Mouse (Mus musculus) kidney, embryonic 14.5 days (tissue): Measurements from ENCODE around the gene Fbxo24. TPM values are rescaled to one million over a fixed set of nuclear protein-coding genes. Genes with fewer than 3 reads are reported as not detected.

Experiments
- ATAC-seq: fragments of 200-750 bp; cut with Nextera tagmentation; 2 replicates; pipeline ENCODE4 v1.8.0; 2017; ENCODE audit warnings: moderate number of reproducible peaks, mild to moderate bottlenecking, moderate TSS enrichment, moderate library complexity; ENCODE audit not compliant: low FRiP score, low TSS enrichment
- H3K27ac ChIP-seq: fragments of 300-500 bp; sonication (generic); 2 replicates; pipeline ENCODE4 v1.5.1; 2014; ENCODE audit warnings: low read depth, mild to moderate bottlenecking, low read length, moderate library complexity, mixed read lengths
- H3K27me3 ChIP-seq: fragments of 300-500 bp; sonication (generic); 2 replicates; pipeline ENCODE4 v1.6.1; 2014; ENCODE audit warnings: mild to moderate bottlenecking, low read length; ENCODE audit not compliant: control insufficient read depth, insufficient read depth
- H3K36me3 ChIP-seq: fragments of 300-500 bp; sonication (generic); 2 replicates; pipeline ENCODE4 v1.6.1; 2014; ENCODE audit warnings: low read length, mixed read lengths; ENCODE audit not compliant: control insufficient read depth, insufficient read depth
- H3K4me1 ChIP-seq: fragments of 300-500 bp; sonication (generic); 2 replicates; pipeline ENCODE4 v1.6.1; 2014; ENCODE audit warnings: low read length, mixed read lengths; ENCODE audit not compliant: control insufficient read depth, insufficient read depth
- H3K4me2 ChIP-seq: fragments of 300-500 bp; sonication (generic); replicated peaks from 2 replicates; pipeline ENCODE4 v1.6.1; 2014; ENCODE audit warnings: low read depth, mild to moderate bottlenecking, low read length
- H3K4me3 ChIP-seq: fragments of 300-500 bp; sonication (generic); 2 replicates; pipeline ENCODE4 v1.5.1; 2014; ENCODE audit warnings: mild to moderate bottlenecking, low read length
- H3K9ac ChIP-seq: fragments of 300-500 bp; sonication (generic); 2 replicates; pipeline ENCODE4 v1.6.1; 2014; ENCODE audit warnings: low read depth, mild to moderate bottlenecking, low read length, moderate library complexity
- H3K9me3 ChIP-seq: fragments of 300-500 bp; sonication (generic); 2 replicates; pipeline ENCODE4 v1.6.1; 2016; ENCODE audit warnings: low read length; ENCODE audit not compliant: control insufficient read depth
- WGBS: fragments of 180-500 bp; shearing (Covaris S2); extraction: QIAGEN DNeasy Blood & Tissue Kit; methylation state at CpG from one replicate; pipeline ENCODE4 v1.1.7; 2014; 5-methylcytosine and 5-hydroxymethylcytosine counted together
- polyA plus RNA-seq: library from polyadenylated mRNA; unstranded; fragments of >200 nt; fragmentation: Nextera tagmentation; extraction: Ambion mirVana; gene quantifications from 2 replicates; pipeline ENCODE4 v1.2.1, GENCODE M21; 2014

The Fbxo24 gene
- polyA plus RNA-seq, 1 experiment from 2014 or later, result not detected

- Histone ChIP-seq H3K9ac (no peak overlapping the region), H3K27me3 (no peaks in the 10 kb centered on the region), H3K4me1 (no peaks in the 10 kb centered on the region), H3K27ac (no peak overlapping the region), H3K36me3 (peaks cover 44% of the 10 kb centered on the region), H3K4me3 (no peak overlapping the region), H3K4me2 (no peak overlapping the region), H3K9me3 (no peaks in the 10 kb centered on the region)
- 77% methylated on average over 9 of the region's 9 CpGs for WGBS
- ATAC-seq, result no peak
Observed at GRCm38 (mm10) chr5:137663057-137663456, 34.3 kb upstream of the Fbxo24 start.

- H3K9me3 ChIP-seq, result no peaks in the 10 kb centered on the region
- no peaks in the 10 kb centered on the region for H3K4me1 ChIP-seq
- no peaks in the 10 kb centered on the region for H3K27me3 ChIP-seq
- H3K27ac ChIP-seq, result no peak overlapping the region
- 89% methylated on average over 6 of the region's 6 CpGs for WGBS
- no peak overlapping the region for H3K4me2 ChIP-seq
- no peak overlapping the region for H3K4me3 ChIP-seq
- H3K9ac ChIP-seq, result no peak overlapping the region
- peaks cover 30% of the 10 kb centered on the region for H3K36me3 ChIP-seq
- no peak for ATAC-seq
Observed at GRCm38 (mm10) chr5:137660064-137660688, 31.4 kb upstream of the Fbxo24 start.

- H3K4me1 ChIP-seq, result no peaks in the 10 kb centered on the region
- no peaks in the 10 kb centered on the region for H3K9me3 ChIP-seq
- peaks cover 17% of the 10 kb centered on the region for H3K36me3 ChIP-seq
- no peaks in the 10 kb centered on the region for H3K27me3 ChIP-seq
- no peak overlapping the region for H3K9ac ChIP-seq
- H3K4me3 ChIP-seq, result no peak overlapping the region
- 31% methylated on average over 6 of the region's 6 CpGs for WGBS
- H3K27ac ChIP-seq, result no peak overlapping the region
- no peak overlapping the region for H3K4me2 ChIP-seq
- ATAC-seq, result no peak
Observed at GRCm38 (mm10) chr5:137656977-137657376, 28.2 kb upstream of the Fbxo24 start.

- no peaks in the 10 kb centered on the region for H3K9me3 ChIP-seq
- H3K27ac ChIP-seq, result no peak overlapping the region
- ATAC-seq, result no peak
- H3K9ac ChIP-seq, result no peak overlapping the region
- peaks cover 22% of the 10 kb centered on the region; the same call in 1 of the 2 replicates for H3K36me3 ChIP-seq
- WGBS, result 78% methylated on average over 7 of the region's 7 CpGs
- no peak overlapping the region for H3K4me2 ChIP-seq
- no peak overlapping the region for H3K4me3 ChIP-seq
- no peaks in the 10 kb centered on the region for H3K27me3 ChIP-seq
- H3K4me1 ChIP-seq, result peaks cover 10% of the 10 kb centered on the region
Observed at GRCm38 (mm10) chr5:137654746-137655145, 25.9 kb upstream of the Fbxo24 start.

GRCm38 (mm10) chr5:137653366-137653765, 24.6 kb upstream of the Fbxo24 start:
- no peak overlapping the region for H3K9ac ChIP-seq
- H3K9me3 ChIP-seq, result no peaks in the 10 kb centered on the region
- H3K27ac ChIP-seq, result no peak overlapping the region
- no peak overlapping the region for H3K4me2 ChIP-seq
- peaks cover 23% of the 10 kb centered on the region for H3K4me1 ChIP-seq
- ATAC-seq, result no peak
- 93% methylated on average over 10 of the region's 10 CpGs for WGBS
- H3K36me3 ChIP-seq, result peaks cover 20% of the 10 kb centered on the region; the same call in 1 of the 2 replicates
- H3K27me3 ChIP-seq, result no peaks in the 10 kb centered on the region
- H3K4me3 ChIP-seq, result no peak overlapping the region

- Histone ChIP-seq H3K4me3 (no peak overlapping the region), H3K27ac (no peak overlapping the region), H3K27me3 (no peaks in the 10 kb centered on the region), H3K4me2 (no peak overlapping the region), H3K9ac (no peak overlapping the region), H3K9me3 (no peaks in the 10 kb centered on the region), H3K4me1 (peaks cover 32% of the 10 kb centered on the region), H3K36me3 (peaks cover 17% of the 10 kb centered on the region; the same call in 1 of the 2 replicates)
- 21% methylated on average over 3 of the region's 3 CpGs for WGBS
- 0 out of 2 replicates have a peak, but pooled peaks have one; percentile 14 for ATAC-seq
Observed at GRCm38 (mm10) chr5:137652474-137652873, 23.7 kb upstream of the Fbxo24 start.

GRCm38 (mm10) chr5:137649669-137650571, 21.1 kb upstream of the Fbxo24 start:
- no peak overlapping the region for H3K4me3 ChIP-seq
- H3K9ac ChIP-seq, result peak overlapping the region; percentile 37; the same call in 1 of the 2 replicates
- peaks cover 43% of the 10 kb centered on the region for H3K4me1 ChIP-seq
- H3K27ac ChIP-seq, result peak overlapping the region; percentile 51; the same call in 1 of the 2 replicates
- no peaks in the 10 kb centered on the region for H3K9me3 ChIP-seq
- H3K27me3 ChIP-seq, result peaks cover 6% of the 10 kb centered on the region; the same call in 1 of the 2 replicates
- ATAC-seq, result no peak
- H3K4me2 ChIP-seq, result no peak overlapping the region; the same call in 1 of the 2 replicates
- peaks cover 17% of the 10 kb centered on the region; the same call in 1 of the 2 replicates for H3K36me3 ChIP-seq
- 18% methylated on average over 18 of the region's 18 CpGs for WGBS

GRCm38 (mm10) chr5:137649251-137649650, 20.4 kb upstream of the Fbxo24 start:
- no peaks in the 10 kb centered on the region for H3K9me3 ChIP-seq
- H3K4me3 ChIP-seq, result no peak overlapping the region
- peaks cover 43% of the 10 kb centered on the region for H3K4me1 ChIP-seq
- no peak overlapping the region; the same call in 1 of the 2 replicates for H3K9ac ChIP-seq
- H3K4me2 ChIP-seq, result no peak overlapping the region
- ATAC-seq, result peak; percentile 29; the same call in 1 of the 2 replicates
- H3K36me3 ChIP-seq, result peaks cover 17% of the 10 kb centered on the region; the same call in 1 of the 2 replicates
- WGBS, result 25% methylated on average over 4 of the region's 4 CpGs
- H3K27me3 ChIP-seq, result peaks cover 7% of the 10 kb centered on the region; the same call in 1 of the 2 replicates
- peak overlapping the region; percentile 51; the same call in 1 of the 2 replicates for H3K27ac ChIP-seq
